Mouse (Mus musculus) forebrain, embryonic 12.5 days (tissue): ENCODE data around the gene Mapk8ip1. TPM values are rescaled to one million over a fixed set of nuclear protein-coding genes. Genes with fewer than 3 reads are reported as not detected.

Source experiments
- microRNA-seq: library from miRNA; unstranded; fragments of <30 nt; microRNA quantifications from one replicate; pipeline ENCODE4, GENCODE M21; 2017
- polyA plus RNA-seq: library from polyadenylated mRNA; unstranded; fragments of >200 nt; fragmentation: Nextera tagmentation; extraction: Ambion mirVana; gene quantifications from 2 replicates; pipeline ENCODE4 v1.2.1, GENCODE M21; 2016

The Mapk8ip1 gene
- polyA plus RNA-seq, 1 experiment from 2014 or later = 83.5 TPM

Small RNA genes lying within 50 kb of the gene (microRNA-seq; reads per million reads assigned to microRNA genes)
- not detected for gene Mir7000

Other genes starting within 250 kb of the Mapk8ip1 start
- 22.8 and 24.2 TPM in 2 replicates for gene Pex16, start 26.6 kb downstream of the Mapk8ip1 start, polyA plus RNA-seq
- gene Large2, start 26.4 kb downstream of the Mapk8ip1 start, polyA plus RNA-seq = 5.3 and 5.5 TPM in 2 replicates
- 5.6 and 6.8 TPM in 2 replicates for gene 1700029I15Rik, start 18.7 kb downstream of the Mapk8ip1 start, polyA plus RNA-seq
- 29.1 and 31.2 TPM in 2 replicates for gene Cry2, start 32.8 kb upstream of the Mapk8ip1 start, polyA plus RNA-seq
- 9.5 and 10.0 TPM in 2 replicates for gene Slc35c1, start 59.3 kb upstream of the Mapk8ip1 start, polyA plus RNA-seq
- gene Chst1, start 198.4 kb upstream of the Mapk8ip1 start, polyA plus RNA-seq = 11.8 and 12.1 TPM in 2 replicates